Mouse (Mus musculus) monocyte, adult 5-6 weeks (primary cell): ENCODE results near the gene Hrasls. TPM values are rescaled to one million over a fixed set of nuclear protein-coding genes. Genes with fewer than 3 reads are reported as not detected.

Experiments
- total RNA-seq: library from RNA; stranded (forward); fragments of 200-1000, 200-491, 200-594 nt; gene quantifications from 3 replicates; pipeline ENCODE4 v1.2.3, GENCODE M21; 2017

Gene Hrasls
- total RNA-seq, 1 experiment from 2014 or later, result not detected

Other genes starting within 250 kb of the Hrasls start
- gene Atp13a5, start 169.0 kb downstream of the Hrasls start, total RNA-seq, result not detected in 3 replicates